Mouse (Mus musculus) stomach, postnatal 0 days (tissue): ENCODE data around the gene Erbb4.

Experiments used
- CTCF ChIP-seq: IDR thresholded peaks from 2 replicates; pipeline ENCODE4 v1.5.1; 2016; ENCODE audit warnings: antibody characterized with exemption, low read depth, mild to moderate bottlenecking, moderate library complexity
- EP300 ChIP-seq: optimal IDR thresholded peaks from 2 replicates; pipeline ENCODE3; 2016; ENCODE audit warnings: antibody characterized with exemption

- no peak for TF ChIP-seq EP300
- TF ChIP-seq CTCF = no peak
Measured at GRCm38 (mm10) chr1:68424336-68424983, 683.4 kb downstream of the Erbb4 start.
